Mouse (Mus musculus) heart, postnatal 10 days (tissue): ENCODE results near the gene 1700067K01Rik. TPM values are rescaled to one million over a fixed set of nuclear protein-coding genes. Genes with fewer than 3 reads are reported as not detected.

Experiments
- DNase-seq, 2 experiments: peaks; one replicate each; pipeline ENCODE4 v3.0.0; 2021
- intact Hi-C: fragments of 180-260 bp; cut with DNase I; formaldehyde crosslinking; loops from one replicate; pipeline ENCODE4 v1.15.1; 2025
- total RNA-seq, 2 experiments: library from RNA; stranded (reverse); gene quantifications; 2 replicates each; pipeline ENCODE4 v1.2.3; 2021

Gene 1700067K01Rik
- total RNA-seq, 2 experiments from 2014 or later, result not detected

GRCm38 (mm10) chr8:84009876-84010275, 8.6 kb downstream of the 1700067K01Rik start:
- intact Hi-C loops, result loop anchor here (5.0 kb wide), 2 partner anchors 57 to 347 kb away; partner anchors contain the start of genes Gm10643 and Rfx1
- peak; percentile 91 to 94 for DNase-seq

- intact Hi-C loops, result loop anchor here (5.0 kb wide), 1 partner anchor 346 kb away; no protein-coding TSS in a partner anchor
- DNase-seq, result peak; percentile 83 to 86
Observed at GRCm38 (mm10) chr8:84010625-84011611, 9.6 kb downstream of the 1700067K01Rik start.

DNA sequence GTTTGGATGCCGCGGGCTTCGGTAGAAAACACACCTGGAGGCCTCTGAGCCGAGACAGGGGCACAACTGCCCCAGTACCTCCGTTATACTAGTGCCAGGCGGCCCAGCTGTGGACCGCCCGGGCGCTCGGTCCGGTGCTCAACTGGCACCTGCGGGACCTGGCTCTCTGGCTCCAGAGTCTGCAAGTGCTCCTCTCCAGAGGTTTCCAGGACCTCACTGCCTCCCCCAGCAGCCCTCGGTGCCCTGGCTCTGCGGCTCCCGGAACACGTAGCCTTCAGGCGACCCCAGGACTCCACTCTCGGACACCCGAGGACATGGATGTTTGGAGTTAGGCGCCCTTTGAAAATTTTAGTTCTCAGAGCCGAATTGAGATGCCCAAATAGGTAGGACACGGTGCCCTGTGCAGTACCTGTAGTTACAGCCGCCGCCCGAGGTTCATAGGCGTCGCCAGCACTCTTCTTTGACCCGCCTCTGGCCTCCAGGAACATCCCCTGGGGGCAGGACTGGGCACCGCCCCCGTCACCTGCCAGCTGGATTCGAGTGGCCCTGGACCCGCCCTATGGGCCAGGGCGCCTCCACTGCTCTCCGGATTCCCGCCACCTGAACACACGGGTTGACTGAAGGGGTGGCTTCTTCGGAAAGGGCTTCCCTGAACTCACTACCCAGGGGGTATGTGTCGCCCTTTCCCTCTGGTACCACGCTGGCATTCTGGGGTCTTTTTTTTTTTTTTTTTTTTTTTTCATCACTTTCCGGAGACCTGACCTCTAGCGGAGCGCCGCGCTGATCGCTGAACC, 10.6 kb downstream of the 1700067K01Rik start, which contains the start of gene 2210011C24Rik:
Gene 2210011C24Rik (minus strand): TSS at position 467 of the 794 bp plus-strand sequence.
- intact Hi-C loops, result loop anchor here (5.0 kb wide), 1 partner anchor 345 kb away; no protein-coding TSS in a partner anchor

GRCm38 (mm10) chr8:84012499-84013165, 11.3 kb downstream of the 1700067K01Rik start:
- no peak for DNase-seq
- intact Hi-C loops, result loop anchor here (5.0 kb wide), 1 partner anchor 345 kb away; no protein-coding TSS in a partner anchor

More for the DNA sequence above, 10.6 kb downstream of the 1700067K01Rik start, which contains the start of gene 2210011C24Rik:
- peak in 1 of 2 experiments; percentile 38 for DNase-seq

DNA sequence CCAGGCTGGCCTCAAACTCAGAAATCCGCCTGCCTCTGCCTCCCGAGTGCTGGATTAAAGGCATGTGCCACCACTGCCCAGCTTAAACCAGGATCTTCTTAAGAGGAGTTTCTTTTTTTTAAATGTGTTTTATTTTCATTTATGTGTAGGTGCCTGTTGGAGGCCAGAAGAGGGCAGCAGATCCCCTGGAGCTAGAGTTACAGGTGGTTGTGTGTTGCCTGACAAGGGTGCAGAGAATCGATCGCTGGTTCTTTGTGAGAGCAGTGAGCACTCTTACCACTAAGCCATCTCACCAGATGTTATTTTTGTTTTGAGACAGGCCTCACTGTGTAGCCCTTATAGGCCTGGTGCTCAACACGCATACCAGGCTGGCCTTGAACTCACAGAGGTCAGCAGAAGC, 14.5 kb downstream of the 1700067K01Rik start:
- no peak for DNase-seq
- intact Hi-C loops, result no loop called here

DNA sequence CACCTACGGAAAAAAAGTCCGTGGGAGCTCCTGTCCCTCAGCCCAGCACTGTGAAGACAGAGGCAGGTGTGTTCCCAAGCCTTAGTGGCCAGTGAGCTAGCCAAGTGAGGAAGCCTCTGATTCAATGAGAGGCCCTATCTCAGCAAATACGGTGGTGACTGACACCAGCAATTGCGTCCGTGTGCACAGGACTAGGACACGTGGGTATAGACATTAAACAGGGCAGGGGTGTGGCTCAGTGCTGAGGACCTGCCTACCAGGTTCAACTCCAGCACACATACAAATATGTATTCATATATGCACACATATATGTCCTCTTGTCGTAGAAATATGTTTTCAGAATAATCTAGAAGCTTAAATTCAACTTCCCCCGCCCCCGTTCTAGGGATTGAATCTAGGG, 18.4 kb downstream of the 1700067K01Rik start:
- DNase-seq, result no peak

GRCm38 (mm10) chr8:84021096-84021495, 19.8 kb downstream of the 1700067K01Rik start, which contains the start of gene Palm3:
Gene Palm3 (plus strand): TSS chr8:84021471.
- intact Hi-C loops, result loop anchor here (5.0 kb wide), 1 partner anchor 206 kb away; no protein-coding TSS in a partner anchor

More for the DNA sequence above, 18.4 kb downstream of the 1700067K01Rik start:
- intact Hi-C loops, result loop anchor here (5.0 kb wide), 1 partner anchor 208 kb away; no protein-coding TSS in a partner anchor

DNA sequence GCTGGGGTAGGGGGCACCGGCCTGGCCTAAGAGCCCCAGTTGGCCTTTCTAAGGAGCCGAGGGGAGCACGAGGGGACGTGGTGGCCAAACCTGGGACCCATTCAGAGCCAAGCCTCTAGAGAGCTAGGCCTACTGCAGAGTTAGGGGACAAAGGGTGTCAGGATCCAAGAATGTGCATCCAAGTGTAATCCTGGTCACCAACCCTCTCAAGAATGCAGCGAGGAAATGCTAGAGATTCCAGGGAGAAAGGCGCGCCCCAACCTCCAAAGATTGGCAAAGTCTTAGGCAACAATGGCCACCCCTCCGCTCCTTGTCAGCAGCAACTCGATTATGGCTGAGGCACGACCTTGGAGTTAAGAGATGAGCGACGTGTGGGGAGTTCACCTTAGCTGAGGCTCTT, 20.3 kb downstream of the 1700067K01Rik start:
- no peak for DNase-seq
- intact Hi-C loops, result loop anchor here (5.0 kb wide), 1 partner anchor 206 kb away; no protein-coding TSS in a partner anchor

More at GRCm38 (mm10) chr8:84021096-84021495, 19.8 kb downstream of the 1700067K01Rik start, which contains the start of gene Palm3:
- no peak for DNase-seq

DNA sequence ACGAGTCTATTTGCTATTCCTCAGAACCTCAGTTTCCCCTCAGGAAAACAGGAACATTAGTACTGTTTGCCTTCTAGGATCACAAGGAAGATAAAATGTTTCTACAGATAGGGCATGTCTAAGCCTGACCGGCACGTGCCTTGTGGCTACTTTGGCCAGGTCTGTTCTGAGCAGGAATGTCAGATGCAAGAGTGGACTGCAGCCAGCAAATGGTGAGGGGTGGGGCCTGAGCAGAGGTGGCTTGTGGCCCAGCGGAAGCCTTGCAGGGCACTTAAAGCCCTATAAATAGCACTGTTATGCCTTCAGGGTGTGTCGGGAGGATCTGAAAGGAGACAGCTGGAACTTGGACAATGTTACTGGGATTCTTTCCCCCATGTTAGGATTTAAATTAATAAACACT, 21.8 kb downstream of the 1700067K01Rik start:
- DNase-seq, result peak; percentile 90 to 92
- intact Hi-C loops, result loop anchor here (5.0 kb wide), 1 partner anchor 204 kb away; no protein-coding TSS in a partner anchor

- intact Hi-C loops, result loop anchor here (5.0 kb wide), 1 partner anchor 204 kb away; no protein-coding TSS in a partner anchor
- DNase-seq, result no peak
Observed at GRCm38 (mm10) chr8:84023631-84024030, 22.3 kb downstream of the 1700067K01Rik start.

DNA sequence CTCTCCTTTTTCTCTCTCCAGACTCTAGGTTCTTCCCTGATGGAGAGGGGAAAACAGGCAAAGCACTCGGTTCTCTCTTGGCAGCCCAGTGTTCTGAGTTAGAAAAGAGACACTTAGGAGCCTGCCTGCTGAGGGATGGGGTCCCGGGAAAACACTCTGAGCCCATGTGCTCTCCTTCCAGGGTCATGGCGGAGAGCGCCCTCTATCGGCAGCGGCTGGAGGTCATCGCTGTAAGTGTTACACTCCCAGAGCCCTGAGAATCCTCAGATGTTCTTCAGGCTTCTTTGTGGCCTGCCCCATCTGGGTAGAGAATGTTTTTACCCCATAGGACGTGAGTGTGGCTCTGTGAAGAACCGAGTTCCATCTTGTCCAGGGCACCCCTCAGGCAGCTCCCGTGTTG, 22.9 kb downstream of the 1700067K01Rik start:
- intact Hi-C loops, result loop anchor here (5.0 kb wide), 1 partner anchor 203 kb away; no protein-coding TSS in a partner anchor
- peak; percentile 59 to 75 for DNase-seq

DNA sequence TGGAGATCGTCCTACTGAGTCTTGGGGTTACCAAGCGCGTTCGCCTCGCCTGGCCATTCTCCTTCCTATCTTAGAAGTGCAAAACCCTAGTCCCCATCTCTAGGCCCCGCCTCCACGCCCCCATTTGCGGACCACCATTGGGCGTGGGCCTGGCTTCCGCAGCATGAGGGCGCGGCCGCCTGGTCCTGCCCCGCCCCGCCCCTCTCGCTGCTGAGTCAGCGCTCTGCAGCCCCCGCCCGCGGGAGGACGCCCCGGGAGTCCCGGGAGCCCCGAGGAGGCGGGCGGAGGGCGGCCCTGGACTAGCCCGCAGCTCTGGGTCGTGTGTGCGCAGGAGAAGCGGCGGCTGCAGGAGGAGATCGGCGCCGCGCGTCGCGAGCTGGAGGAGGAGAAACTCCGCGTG, 24.6 kb downstream of the 1700067K01Rik start:
- intact Hi-C loops, result no loop called here
- peak in 1 of 2 experiments; percentile 55 for DNase-seq

DNA sequence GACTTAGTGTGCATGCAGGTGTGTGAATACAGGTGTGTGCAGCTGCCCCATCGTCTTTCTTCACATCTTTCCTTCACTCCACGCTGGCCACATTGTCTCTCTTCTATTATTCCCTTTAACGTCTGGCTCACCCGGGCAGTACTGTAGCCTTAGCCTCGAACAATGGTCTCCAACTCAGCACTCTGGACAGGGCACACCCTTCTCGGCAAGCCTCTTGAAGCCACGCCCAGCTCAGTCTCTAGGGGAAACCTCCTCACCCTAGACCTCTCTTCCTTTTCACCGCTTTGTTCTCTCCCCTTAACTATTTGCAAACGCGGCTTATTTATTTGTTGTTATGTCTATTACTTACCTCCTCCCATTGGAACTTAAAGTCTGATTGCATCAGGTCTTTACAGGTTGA, 26.1 kb downstream of the 1700067K01Rik start:
- intact Hi-C loops, result no loop called here
- DNase-seq, result no peak

- intact Hi-C loops, result no loop called here
Observed at GRCm38 (mm10) chr8:84029272-84029671, 28.0 kb downstream of the 1700067K01Rik start.

DNA sequence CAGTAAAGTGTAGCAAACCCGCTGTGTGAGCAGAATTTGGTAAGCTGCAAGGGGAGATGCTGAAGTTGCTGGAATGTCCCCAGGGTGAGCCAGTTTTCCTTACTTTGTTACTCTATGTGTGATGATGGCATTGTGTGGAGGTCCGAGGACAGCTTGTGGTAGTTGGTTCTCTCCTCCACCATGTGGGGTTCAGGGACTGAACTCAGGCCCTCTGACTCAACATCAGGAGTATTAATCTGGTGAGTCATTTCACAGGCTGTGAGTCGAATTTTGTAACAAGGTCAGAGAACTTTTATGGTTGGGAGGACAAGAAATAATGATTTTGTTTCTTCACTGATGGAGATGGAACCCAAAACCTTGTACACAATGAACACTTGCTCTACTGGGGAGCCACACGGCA, 31.5 kb downstream of the 1700067K01Rik start:
- DNase-seq, result no peak
- intact Hi-C loops, result no loop called here

More at GRCm38 (mm10) chr8:84029272-84029671, 28.0 kb downstream of the 1700067K01Rik start:
- DNase-seq, result no peak

GRCm38 (mm10) chr8:84038015-84038414, 36.7 kb downstream of the 1700067K01Rik start:
- intact Hi-C loops, result loop anchor here (5.0 kb wide), 1 partner anchor 54 kb away; no protein-coding TSS in a partner anchor
- peak; percentile 68 to 71 for DNase-seq

DNA sequence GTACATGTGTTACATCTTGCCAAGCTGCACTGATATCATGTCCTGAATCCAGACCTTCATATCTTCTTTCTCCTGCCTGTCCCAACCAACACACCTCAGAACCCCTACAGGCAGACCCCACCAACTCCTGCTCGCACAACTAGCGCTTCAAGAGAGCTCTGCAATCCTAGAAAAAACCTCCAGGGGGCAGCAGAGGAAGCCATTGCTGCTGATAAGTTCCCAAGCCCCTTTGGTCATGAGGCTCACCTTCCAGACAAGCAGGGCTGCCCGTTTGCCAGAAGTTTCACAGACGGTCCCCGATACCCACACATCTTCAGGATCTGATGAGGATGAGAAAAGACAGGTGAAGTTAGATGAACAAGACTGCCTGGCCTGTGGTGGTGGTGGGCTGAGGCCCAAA, 37.7 kb downstream of the 1700067K01Rik start:
- intact Hi-C loops, result loop anchor here (1.0 to 5.0 kb wide), 2 partner anchors 53 to 246 kb away; no protein-coding TSS in a partner anchor
- DNase-seq, result peak; percentile 82 to 87

- DNase-seq, result peak; percentile 79 to 86
- intact Hi-C loops, result loop anchor here (2.0 to 5.0 kb wide), 2 partner anchors 22 to 315 kb away; partner anchors contain the start of gene Gm10643
Observed at GRCm38 (mm10) chr8:84042066-84042947, 41.0 kb downstream of the 1700067K01Rik start, which contains the start of gene Il27ra. Gene Il27ra (minus strand): TSS chr8:84042589.
